Mouse (Mus musculus) spleen, postnatal 36 days (tissue): ENCODE data around the gene Ndst4.

ENCODE experiments used
- DNase-seq, 2 experiments: peaks; one replicate each; pipeline ENCODE4 v3.0.0; 2022; ENCODE audit warnings: low spot score in 2 of 2, mixed read lengths in 1 of 2

Gene Ndst4

DNA sequence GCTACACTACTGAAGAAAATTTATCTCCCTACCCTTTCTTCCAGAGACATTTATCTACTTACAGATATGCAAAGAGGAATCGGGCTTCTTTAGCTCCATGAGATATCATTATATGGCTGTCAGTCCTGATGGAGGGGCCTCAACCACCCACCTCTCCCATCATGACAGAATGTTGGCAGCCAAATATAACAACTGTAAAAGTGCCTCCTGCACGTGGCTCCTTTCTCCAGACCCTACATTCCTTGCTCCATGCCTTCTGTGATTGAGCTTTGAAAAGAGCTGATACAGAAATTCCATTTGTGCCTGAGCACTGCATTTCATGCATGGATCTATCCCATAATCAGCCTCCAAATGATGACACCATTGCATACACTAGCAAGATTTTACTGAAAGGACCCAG lies 331.1 kb downstream of the Ndst4 start:
- DNase-seq = no peak

- no peak for DNase-seq
Observed at GRCm38 (mm10) chr3:125744468-125745141, 340.7 kb downstream of the Ndst4 start.

DNA sequence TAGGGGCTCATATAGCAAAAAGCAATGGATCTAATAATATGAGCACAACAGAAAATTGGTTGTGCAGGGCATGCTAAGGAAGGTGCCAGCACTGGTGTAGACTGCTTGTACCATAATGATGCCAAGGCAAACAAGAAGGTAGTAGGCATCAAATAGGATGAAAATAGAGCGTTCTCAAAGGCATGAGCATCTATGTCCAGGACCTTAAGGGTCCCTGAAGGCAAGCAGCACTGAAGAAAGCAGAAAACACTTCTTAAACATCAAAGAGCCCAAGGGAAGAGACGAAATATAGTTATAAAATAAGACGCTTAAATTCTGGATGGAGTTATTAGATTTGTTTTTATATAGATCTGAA lies 341.2 kb downstream of the Ndst4 start:
- DNase-seq = no peak

GRCm38 (mm10) chr3:125746367-125746766 lies 342.5 kb downstream of the Ndst4 start:
- DNase-seq = no peak

DNA sequence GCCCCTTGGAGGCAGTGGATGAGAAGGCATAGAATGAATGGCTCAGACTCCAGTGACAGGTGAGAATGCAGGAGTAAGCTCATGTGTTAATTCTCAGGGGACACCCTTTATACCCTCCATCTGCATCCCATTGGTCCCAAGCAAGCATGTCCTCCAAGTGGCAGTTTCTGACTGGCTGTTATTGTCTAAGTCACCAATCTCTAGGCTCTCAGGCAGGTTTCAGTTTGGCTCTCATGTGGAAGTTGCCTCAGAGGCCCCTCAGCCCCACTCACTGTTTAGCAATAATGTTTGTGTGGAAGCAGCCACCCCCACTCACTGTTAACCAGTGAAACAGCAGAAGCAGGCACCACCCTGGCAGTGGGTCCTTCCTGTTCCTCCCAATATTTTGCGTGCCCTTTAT lies 353.0 kb downstream of the Ndst4 start:
- DNase-seq = no peak

DNA sequence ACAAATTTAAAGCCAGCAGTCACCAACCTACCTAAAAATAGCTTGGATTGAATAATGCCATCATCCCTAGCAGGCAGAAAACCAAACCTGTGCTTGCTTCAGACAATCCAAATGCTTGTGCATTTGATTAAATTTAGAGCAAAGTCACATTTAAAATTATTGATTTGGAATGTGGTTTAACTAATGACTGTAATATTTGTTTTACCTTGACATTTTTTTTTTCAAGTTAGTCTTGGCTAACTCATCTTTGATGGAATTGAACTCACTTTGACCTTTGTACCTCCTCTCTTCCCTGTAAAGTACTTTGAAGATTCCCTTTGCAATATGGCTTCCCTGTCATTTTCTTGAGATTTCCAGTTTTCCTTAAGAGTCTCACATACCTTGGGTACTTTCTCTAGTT lies 356.8 kb downstream of the Ndst4 start:
- DNase-seq = no peak
